Mouse (Mus musculus) bone marrow, adult 2 months (tissue): ENCODE results near the gene Lsm12. TPM values are rescaled to one million over a fixed set of nuclear protein-coding genes. Genes with fewer than 3 reads are reported as not detected.
A peak's percentile ranks its signal among the peaks of the same experiment; 100 is the strongest.

Experiments
- H3K27ac ChIP-seq: fragments of 200-500 bp; 2 replicates; pipeline ENCODE4 v1.5.1; 2012; ENCODE audit warnings: low read depth, mild to moderate bottlenecking, control low read depth, inconsistent platforms, low read length; ENCODE audit not compliant: control insufficient read depth, poor library complexity, insufficient read depth
- H3K4me1 ChIP-seq: fragments of 200-500 bp; 2 replicates; pipeline ENCODE4 v1.6.1; 2011; ENCODE audit warnings: low read length; ENCODE audit not compliant: control insufficient read depth, insufficient read depth
- H3K4me3 ChIP-seq: fragments of 200-500 bp; replicated peaks from 2 replicates; pipeline ENCODE3; 2011; ENCODE audit warnings: mild to moderate bottlenecking, low read depth, low read length, control low read depth; ENCODE audit not compliant: control insufficient read depth
- CTCF ChIP-seq: fragments of 200-500 bp; IDR thresholded peaks from 2 replicates; pipeline ENCODE4 v1.5.1; 2011; ENCODE audit warnings: low read length, control low read depth; ENCODE audit not compliant: control insufficient read depth, insufficient read depth
- POLR2A ChIP-seq: fragments of 200-500 bp; IDR thresholded peaks from 2 replicates; pipeline ENCODE4 v1.6.1; 2011; ENCODE audit warnings: low read depth, mild to moderate bottlenecking, control low read depth, low read length, borderline replicate concordance; ENCODE audit not compliant: control insufficient read depth
- WGBS: fragments of 180-500 bp; shearing (Covaris S2); methylation state at CpG from one replicate; pipeline ENCODE4 v1.1.7; 2018; 5-methylcytosine and 5-hydroxymethylcytosine counted together
- polyA plus RNA-seq: library from polyadenylated mRNA; stranded (reverse); fragments of >200 nt; gene quantifications from 2 replicates; pipeline ENCODE4 v1.2.4, GENCODE M21; 2011; ENCODE audit warnings: low replicate concordance; ENCODE audit not compliant: missing spikeins, insufficient read depth, insufficient read length

The Lsm12 gene
- polyA plus RNA-seq, 1 experiment: 43.4 TPM

DNA sequence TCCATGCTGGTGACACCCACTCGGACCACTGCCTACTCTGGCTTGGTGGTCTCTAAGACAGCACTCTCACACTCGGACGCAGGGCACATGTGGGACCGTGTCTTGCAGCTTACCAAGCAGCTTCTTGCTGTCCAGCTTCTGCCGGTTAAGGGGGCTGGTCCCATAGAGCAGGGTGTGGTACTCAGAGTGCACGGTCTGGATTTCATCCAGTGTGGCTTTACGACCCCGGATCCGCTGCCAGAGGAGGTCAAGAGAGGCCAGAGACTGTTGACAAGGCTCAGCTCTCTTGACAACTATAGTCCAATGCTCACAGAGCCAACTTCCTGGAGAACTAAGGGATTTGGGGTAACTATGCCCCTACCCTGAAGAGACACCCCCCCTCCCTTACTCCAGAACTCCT lies 14.8 kb upstream of the Lsm12 start:
- Histone ChIP-seq H3K27ac (no peak overlapping the region), H3K4me1 (no peaks in the 10 kb centered on the region), H3K4me3 (no peak overlapping the region)
- WGBS: 86% methylated on average over 9 of the region's 9 CpGs
- TF ChIP-seq POLR2A: no peak
- no peak; the same call in 1 of the 2 replicates for TF ChIP-seq CTCF

DNA sequence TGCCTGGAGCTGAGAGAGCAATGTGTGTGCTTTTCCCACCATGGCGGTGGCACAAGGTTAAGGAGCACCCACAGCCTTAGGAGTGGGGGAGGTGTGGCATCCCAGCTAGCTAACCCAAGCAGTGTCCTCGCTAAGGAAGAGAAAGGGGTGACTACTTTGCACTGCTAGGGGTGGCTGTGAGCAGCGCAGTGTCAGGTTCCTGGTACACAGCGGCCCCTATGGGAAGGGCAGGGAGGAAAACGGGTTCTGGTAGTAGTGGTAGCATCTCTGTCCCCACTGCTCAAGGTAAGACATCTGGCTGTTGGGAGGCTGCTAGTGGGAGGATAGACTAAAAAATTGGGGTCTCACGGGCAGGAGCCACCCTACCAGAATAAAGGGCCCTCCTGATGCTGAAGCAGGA lies 13.1 kb upstream of the Lsm12 start:
- Histone ChIP-seq H3K4me1 (no peaks in the 10 kb centered on the region), H3K4me3 (no peak overlapping the region), H3K27ac (no peak overlapping the region)
- 75% methylated on average over 6 of the region's 6 CpGs for WGBS
- no peak for TF ChIP-seq POLR2A
- TF ChIP-seq CTCF: no peak

DNA sequence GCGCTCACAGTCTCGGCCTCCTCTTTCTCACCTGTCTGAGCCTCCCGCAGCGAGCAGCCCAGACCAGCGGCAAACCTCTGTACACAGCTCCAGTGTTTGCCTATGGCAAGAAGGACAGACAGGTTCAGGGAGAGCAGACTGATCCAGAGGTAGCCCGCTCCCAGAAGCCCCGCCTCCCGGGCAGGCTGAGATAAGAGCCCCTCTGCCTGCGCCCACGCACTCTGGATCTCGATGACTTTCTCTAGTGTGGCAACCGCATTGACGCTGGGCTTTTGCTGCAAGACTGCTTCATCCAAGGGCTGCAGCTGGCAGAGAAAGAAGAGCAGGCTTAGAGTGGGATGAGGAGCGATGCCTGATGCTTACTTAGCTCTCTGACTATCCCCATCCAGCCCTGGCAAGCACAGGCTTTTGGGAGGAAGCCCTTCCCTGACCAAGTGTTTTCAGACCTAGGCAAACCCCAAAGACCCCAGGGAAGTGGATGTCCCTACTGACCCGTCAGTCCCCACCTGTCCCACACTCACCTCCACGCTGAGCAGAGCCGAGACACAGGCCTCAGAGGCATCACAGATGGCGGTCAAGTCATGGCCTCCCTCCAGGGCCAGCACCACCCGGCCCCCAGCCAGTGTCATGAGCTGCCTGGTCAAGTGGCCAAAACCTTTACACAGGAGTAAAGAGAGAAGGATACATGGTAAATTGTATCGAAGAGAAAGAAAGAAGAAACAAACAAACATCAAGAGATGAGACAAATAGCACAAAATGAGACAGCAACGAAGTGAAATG lies 11.1 kb upstream of the Lsm12 start:
- H3K4me3 ChIP-seq: no peak overlapping the region
- no peaks in the 10 kb centered on the region for H3K4me1 ChIP-seq
- TF ChIP-seq CTCF: no peak
- no peak for TF ChIP-seq POLR2A
- H3K27ac ChIP-seq: no peak overlapping the region
- WGBS: 80% methylated on average over 21 of the region's 21 CpGs

DNA sequence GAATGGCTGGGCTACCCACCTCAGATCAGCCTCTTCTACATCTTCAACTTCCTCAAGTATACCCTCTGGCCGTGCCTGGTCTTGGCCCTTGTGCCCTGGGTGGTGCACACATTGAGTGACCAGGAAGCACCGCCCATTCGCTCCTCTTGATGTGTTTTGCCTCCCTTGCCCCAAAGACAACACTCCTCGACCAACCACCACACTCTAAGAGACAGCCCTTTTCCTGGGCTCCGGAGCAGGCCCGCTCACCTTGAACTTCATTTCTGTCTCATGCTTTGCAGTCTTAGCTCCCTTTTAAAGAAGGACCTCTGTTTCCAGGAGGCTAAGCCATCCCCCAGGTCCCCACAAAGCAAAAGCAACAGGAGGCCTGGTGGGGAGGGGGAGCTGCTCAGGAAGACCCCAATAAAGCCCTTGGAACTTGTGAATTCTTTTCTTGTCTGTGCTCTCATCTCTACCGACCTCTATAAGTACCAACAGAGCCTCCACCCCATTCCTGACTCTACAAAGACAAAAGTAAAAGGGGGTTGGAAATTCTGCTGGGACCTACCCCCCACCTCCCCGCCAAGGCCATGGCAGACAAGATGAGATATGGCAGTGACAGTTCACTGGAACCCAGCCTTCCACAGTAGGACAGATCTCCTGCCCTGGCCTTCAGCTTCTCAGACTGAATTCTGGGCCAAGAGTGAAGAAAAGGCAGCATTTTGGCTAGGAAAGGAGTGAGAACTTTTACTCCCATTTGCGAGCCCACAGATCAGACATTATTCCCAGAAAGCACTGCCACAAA lies 8.8 kb upstream of the Lsm12 start:
- no peak for TF ChIP-seq POLR2A
- TF ChIP-seq CTCF: no peak
- WGBS: 84% methylated on average over 9 of the region's 9 CpGs
- Histone ChIP-seq H3K4me1 (no peaks in the 10 kb centered on the region; the same call in 1 of the 2 replicates), H3K27ac (no peak overlapping the region), H3K4me3 (no peak overlapping the region)

DNA sequence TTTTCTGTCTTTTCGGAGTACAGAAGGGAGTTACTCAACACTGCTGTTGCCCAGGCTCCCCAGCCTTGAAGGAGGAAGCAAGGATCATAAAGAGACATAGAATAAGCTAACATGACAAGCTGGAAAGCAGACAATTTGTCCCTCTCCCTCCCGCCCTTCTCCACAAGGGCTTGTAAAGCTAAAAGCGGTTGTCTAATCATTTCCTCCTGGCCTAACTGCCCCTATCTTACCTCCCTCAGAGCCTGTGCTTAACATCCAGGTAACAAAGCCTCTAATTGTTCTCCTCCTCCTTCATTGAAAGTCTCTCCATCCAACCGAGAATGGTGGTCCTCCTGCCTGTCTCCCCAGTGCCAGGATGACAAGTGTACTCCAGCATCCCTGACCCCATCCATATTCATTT lies 5.8 kb upstream of the Lsm12 start:
- 15% methylated on average over 4 of the region's 4 CpGs for WGBS
- Histone ChIP-seq H3K4me1 (no peaks in the 10 kb centered on the region; the same call in 1 of the 2 replicates), H3K4me3 (no peak overlapping the region), H3K27ac (0 out of 2 replicates have a peak overlapping the region, but pooled peaks have one; percentile 33)
- TF ChIP-seq POLR2A (no peak), CTCF (no peak)

DNA sequence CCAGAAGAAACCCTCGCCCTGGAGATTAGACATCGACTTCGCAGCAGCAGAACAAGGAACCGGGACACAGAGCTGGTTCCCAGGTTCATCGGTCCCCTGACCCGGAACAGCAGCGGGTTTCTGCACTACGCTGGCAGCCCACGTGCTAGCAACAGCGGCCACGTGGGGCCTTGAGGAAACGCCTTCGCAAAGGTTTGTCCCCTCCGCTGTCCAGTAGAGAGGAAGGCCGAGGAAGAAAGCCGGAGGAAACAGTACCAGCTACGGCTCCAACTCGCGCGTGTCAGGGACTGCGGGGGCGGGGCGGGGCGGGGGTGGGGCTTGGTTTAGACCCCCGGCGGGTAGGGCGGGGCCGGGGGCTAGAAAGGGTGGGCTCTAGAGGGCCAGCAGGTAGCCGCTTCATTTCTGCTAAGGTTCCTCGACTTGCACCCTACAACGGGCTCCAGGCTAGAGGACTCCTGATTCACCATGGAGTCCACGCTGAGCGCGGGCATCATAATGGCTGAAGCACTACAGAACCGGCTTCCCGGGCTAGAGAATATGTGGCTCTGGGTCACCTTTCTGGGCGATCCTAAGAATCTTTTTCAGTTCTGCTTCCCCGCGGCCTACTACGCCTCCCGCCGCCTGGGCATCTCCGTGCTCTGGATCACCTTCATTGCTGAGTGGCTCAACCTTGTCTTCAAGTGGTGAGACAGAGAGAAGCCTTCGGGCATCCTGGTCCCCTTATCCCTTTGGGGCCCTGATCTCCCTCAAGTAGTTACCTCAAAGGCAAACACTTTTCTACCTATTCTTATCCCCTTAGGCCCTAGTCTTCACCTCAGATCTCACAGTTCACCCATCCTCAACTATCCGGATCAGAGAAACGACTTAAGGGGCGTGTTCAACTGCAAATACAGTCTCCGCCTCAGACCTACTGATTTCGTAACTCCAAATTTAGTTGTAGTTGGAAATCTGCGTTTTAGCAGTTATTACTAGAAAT lies 4.7 kb upstream of the Lsm12 start, which contains the start of gene G6pc3:
Gene G6pc3 (plus strand): TSS at position 160 of the 976 bp plus-strand sequence.
- WGBS: under 1% methylated on average over 50 of the region's 50 CpGs
- no peak for TF ChIP-seq CTCF
- peak; percentile 53; the same call in 1 of the 2 replicates for TF ChIP-seq POLR2A
- peak within 1 kb of the TSS; percentile 55 for H3K27ac ChIP-seq
- peak within 1 kb of the TSS; percentile 71 for H3K4me3 ChIP-seq
- H3K4me1 ChIP-seq: no peaks in the 10 kb centered on the region; the same call in 1 of the 2 replicates

DNA sequence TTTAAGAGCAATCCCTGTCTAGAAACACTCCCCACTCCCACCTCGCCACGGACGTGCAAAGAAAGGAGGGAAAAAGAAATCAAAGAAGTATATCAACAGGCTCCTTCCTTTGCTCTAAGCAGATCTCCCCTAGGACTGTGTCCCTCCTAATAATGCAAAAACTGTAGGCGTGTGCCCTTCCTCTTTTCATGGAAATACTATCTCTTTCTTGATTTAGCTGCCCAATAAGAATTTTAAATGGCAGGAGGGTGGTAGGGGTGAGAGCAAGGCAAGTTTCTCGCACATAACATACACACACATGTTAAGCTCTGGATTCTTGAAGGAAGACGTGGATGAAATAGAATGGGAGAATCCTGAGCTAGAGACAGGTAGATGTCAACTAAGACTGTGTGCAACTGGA lies 3.9 kb upstream of the Lsm12 start:
- Histone ChIP-seq H3K4me1 (no peaks in the 10 kb centered on the region; the same call in 1 of the 2 replicates), H3K4me3 (no peak overlapping the region), H3K27ac (peak overlapping the region; percentile 55; the same call in 1 of the 2 replicates)
- TF ChIP-seq CTCF (no peak), POLR2A (no peak)
- 41% methylated on average over 6 of the region's 6 CpGs for WGBS
